Mouse (Mus musculus) megakaryocyte-erythroid progenitor cell, adult 5-6 weeks (primary cell): ENCODE data around the gene Exosc9. TPM values are rescaled to one million over a fixed set of nuclear protein-coding genes. Genes with fewer than 3 reads are reported as not detected.
"Not testable (repeated sequence)": the region's sequence is repeated elsewhere in the genome, so short reads cannot be mapped to it uniquely, and the experiment has no call there.

ENCODE experiments used
- ATAC-seq: replicated peaks from 2 replicates; pipeline ENCODE4 v1.8.0; 2016; ENCODE audit warnings: mild to moderate bottlenecking, inconsistent platforms; ENCODE audit not compliant: severe bottlenecking, poor library complexity, low FRiP score, low TSS enrichment
- total RNA-seq, 2 experiments: library from RNA; stranded (forward) in 1 of 2; stranded (reverse) in 1 of 2; fragments of 200-1000, 215-1000 nt in 1 of 2; fragments of >200 nt in 1 of 2; fragmentation: Nextera tagmentation in 1 of 2; gene quantifications; 2 replicates each; pipeline ENCODE4 v1.2.3; 2014 to 2017

The Exosc9 gene
- total RNA-seq, 2 experiments from 2014 or later = 68.1 to 135 TPM

DNA sequence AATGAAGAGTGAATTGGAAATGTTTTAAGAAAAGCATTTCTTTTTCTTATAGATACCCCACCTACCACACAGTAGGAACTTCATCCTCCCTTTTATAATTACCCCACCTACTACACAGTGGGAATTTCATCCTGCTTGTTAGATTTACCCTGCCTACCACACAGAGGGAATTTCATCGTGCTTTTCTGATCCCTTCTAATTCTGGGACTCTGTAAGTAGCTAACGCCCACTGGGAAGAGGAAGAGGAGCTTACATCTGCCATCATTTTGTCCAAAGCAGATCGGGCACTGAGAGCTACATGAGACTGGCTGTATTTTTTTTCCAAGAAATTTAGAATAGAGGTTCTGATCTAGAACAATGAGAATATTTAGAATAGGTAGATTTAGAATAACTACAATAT is 7.4 kb upstream of the Exosc9 start:
- ATAC-seq = no peak

DNA sequence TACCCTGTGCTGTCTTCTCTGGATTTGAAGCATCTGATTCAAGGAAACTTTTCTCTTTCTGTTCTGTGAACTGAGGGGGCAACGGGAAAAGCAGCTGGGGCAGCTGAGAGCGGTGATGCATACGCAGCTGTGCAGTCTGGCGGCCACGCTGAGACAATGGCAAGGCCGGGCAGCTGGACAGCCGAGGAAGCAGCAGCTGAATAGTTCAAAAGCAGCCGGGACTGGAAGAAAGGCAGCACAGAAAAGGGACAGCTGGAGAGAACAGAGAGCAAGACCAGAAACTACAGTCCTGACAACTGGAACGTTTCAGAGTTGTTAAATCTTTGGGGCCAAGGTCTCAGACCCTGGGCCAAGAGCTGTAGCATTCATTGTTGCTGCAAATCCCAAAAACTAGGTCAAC is 1.1 kb upstream of the Exosc9 start:
- ATAC-seq = no peak

DNA sequence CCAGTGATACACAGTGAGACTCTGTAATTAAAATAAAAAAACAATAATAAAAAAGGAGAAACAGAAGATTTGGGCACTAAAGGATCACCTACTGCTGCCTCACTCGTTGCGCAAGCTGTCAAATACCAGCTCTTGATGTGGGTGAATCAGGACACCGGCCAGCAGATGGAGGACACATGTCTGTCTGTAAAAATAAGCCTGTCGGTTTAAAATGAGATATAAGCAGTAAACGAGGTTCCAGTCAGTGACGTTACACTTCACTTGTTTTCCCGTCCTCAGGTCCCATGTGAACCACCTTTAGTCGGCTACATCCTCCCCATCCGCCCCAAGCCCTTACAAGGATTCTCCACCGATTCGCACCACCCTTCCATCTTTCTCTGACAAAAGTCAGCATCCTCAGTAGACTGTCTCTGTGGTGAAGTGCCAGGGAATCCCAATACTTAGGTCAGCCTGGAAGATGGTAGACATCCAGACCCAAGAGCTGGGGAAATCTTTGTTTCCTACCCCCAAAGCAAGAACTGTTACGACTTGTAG is 488 bp upstream of the Exosc9 start:
- peak; percentile 35 for ATAC-seq

DNA sequence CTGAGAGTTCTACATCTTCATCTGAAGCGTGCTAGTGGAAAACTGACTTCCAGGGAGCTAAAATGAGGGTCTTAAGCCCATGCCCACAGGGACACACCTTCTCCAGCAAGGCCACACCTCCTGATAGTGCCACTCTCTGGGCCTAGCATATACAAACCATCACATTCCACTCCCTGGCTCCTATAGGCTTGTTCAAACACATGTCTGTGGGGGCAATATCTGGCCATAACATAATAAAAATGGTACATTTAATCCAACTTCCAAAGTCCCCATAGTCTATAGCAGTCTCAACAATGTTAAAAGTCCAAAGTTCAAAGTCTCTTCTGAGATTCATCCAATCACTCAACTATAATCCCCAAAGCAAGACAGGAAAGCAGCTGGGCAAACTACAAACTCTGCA is 5.2 kb downstream of the Exosc9 start:
- no peak for ATAC-seq

DNA sequence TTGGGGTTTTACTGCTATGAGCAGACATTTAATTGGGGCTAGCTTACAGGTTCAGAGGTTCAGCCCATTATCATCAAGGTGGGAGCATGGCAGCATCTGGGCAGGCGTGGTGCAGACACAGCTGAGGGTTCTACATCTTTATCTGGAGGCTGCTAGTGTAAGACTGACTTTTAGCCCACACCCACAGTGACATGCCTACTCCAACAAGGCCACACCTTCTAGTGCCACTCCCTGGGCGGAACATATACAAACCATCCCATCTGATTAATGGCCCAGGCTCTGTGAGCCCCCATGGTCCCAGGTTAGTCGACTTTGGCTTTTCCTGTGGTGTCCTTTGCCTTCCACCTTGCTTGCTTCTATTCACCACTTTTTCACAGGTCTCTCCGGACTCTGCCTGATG is 7.2 kb downstream of the Exosc9 start:
- ATAC-seq = peak; percentile 83

DNA sequence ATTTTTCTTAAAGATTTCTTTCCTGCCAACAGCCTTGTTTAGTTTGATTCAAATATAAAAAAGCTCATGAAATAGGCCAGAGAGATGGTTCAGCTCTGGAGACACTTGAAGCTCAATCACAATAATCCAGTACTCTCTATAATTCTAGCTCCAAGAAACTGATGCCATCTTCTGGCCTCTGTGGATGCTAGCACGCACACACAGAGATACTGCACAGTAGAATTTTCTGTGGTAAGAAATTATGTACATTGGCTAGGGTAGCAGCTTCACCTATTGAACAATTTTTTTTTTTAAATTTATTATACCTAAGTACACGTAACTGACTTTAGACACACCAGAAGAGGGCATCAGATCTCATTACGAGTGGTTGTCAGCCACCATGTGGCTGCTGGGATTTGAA is 11.3 kb downstream of the Exosc9 start:
- no peak for ATAC-seq

DNA sequence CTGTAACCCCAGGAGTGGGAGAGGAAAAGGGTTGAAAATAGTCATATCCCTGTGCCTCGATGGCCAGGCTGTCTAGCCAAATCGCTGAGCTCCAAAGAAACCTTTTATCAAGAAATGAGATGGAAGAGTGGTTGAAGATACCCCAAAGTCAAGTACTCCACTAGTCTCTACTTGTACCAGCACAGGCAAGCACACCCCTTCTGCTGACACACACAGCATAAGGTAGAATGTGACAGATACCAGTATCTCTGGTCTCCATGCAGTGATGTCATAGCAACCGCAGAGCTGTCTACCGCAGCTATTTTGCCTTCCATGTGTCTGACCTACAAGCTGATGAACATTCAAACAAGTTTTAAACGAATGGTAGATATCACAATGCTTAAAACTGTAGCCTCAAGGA is 17.4 kb downstream of the Exosc9 start:
- ATAC-seq = peak; percentile 73

DNA sequence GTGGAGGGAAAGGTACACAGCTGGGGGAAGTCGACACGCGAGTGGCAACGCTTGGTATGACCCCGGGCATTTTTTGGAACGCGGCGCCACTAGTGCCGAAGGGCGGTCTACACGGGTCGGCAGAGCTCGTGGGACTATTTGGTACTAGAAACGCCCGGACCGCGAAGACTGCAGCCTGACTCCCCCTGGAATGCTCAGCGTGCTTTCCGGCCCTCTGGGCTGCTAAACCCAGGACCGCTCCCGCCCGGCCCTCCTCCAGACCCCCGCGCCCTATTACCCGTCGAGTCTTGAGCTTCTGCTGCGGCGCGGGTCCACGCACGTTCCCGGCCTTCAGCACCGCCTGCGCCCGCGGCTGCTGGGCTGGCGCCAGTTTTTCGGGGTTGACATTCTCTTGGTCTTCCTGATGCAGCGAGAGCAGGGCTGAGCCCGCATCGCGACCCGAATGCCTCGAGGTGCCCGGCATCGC is 19.0 kb downstream of the Exosc9 start:
- ATAC-seq = peak; percentile 2; the same call in 1 of the 2 replicates

DNA sequence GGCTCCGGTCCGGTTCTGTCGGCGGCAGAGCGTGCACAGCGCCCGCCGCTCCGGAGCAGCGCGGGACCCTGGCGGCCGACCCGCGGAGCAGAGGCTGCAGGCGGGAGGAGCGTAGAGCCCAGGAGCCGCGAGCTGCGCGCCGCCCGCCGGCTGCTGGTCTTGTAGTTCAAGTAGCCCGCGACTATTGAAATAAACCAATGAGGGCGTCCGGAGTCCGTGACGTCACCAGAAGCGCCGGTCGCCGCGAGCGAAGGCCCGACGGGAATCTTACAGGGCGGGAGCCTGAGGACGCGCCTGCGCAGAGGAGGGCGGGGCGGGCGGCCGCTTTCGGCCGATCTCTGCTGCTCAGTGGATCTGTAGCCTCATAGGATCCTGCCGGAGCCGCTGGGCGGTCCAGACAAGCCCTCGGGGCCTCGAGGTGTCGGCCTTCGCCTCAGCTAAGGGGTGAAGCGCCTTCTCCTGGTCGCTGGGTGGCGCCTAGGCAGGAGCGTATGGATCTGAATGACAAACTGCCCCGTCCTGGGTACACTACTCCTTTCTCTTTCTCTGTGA is 19.5 kb downstream of the Exosc9 start, which contains the start of gene Ccna2:
Gene Ccna2 (minus strand): TSS at position 324 of the 552 bp plus-strand sequence.
- peak; percentile 95 for ATAC-seq

DNA sequence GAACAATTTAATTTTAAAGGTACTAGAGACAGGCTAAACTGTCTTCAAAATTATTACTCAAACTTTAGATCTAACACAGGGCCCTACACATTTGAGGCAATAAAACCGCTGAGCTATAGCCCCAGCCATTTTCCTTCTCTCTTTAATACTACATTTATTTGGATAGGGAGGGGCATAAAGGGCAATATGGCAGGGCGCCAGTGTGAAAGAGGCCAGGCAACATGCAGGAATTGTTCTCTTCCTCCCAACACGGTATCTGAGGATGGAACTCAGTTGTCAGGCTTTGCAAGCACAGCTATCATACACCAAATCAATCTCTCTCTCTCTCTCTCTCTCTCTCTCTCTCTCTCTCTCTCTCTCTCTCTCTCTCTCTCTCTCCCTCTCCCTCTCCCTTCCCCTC is 46.4 kb downstream of the Exosc9 start:
- no peak for ATAC-seq

DNA sequence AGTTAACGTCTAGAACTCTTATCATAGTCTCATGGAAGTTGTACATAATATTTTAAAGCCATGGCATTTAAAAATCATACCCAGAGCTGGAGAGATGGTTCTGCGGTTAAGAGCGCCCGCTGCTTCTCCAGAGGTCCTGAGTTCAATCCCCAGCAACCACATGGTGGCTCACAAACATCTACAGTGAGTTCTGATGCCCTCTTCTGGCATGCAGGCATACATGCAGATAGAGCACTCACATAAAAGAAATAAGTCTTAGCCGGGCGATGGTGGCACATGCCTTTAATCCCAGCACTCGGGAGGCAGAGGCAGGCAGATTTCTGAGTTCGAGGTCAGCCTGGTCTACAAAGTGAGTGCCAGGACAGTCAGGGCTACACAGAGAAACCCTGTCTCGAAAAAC is 47.4 kb downstream of the Exosc9 start:
- ATAC-seq = not testable (repeated sequence)

DNA sequence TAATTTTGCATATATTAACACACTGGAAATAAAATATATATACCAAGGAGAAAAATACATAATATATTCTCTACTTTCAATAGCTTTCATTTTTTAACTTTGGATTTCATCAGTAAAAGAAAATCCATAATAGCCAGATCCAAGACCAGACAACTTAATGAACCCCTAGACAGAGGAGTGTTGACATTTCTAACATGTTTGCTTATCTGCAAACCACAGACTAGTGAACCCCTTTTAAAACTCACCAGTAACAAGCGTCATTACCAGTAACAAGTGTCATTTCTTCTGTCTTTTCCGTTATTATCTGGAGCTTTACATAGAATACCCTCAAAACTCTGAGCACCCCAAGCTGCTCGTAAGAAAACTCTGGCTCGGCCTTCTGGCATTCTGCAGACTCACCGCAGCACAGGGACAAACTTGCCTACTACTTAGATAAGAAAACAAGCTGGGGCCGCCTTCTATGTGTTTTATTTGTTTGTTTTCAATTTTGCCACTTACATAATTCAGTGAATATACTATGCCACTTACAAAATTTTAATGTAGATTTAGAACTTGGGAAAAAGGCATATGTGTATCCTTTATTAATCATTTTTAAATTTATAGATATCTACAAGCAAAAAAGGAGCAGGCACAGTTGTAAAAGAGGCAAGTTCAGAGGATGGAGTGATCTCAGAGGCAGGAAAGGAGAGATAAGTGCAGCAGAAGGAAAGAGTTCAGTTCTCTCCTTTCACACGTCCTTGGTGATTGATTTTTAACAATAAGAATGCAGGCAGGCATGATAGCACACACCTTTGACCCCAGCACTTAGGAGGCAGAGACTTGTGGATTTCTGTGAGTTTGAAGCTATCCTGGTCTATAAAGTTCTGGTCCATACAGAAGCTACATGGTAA is 53.7 kb downstream of the Exosc9 start:
- peak; percentile 86 for ATAC-seq

DNA sequence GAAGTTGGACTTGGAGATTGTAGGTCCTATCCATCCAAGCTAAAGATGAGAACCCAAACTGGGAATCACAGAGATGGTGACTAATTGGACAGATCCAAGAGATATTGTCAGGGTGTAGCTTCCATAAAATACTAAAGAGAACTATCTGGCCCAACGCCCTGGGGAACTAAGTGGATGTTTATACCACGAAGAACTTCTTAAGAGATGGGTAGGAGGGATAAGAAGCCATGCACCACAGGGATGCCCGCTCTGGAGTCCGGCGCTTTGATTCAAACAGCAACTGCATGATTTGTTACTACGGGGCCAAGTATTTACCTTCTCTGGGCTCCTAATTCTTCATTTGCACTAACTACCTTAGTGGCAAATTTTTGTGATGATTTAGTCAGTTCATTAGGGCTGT is 60.3 kb downstream of the Exosc9 start:
- no peak for ATAC-seq

DNA sequence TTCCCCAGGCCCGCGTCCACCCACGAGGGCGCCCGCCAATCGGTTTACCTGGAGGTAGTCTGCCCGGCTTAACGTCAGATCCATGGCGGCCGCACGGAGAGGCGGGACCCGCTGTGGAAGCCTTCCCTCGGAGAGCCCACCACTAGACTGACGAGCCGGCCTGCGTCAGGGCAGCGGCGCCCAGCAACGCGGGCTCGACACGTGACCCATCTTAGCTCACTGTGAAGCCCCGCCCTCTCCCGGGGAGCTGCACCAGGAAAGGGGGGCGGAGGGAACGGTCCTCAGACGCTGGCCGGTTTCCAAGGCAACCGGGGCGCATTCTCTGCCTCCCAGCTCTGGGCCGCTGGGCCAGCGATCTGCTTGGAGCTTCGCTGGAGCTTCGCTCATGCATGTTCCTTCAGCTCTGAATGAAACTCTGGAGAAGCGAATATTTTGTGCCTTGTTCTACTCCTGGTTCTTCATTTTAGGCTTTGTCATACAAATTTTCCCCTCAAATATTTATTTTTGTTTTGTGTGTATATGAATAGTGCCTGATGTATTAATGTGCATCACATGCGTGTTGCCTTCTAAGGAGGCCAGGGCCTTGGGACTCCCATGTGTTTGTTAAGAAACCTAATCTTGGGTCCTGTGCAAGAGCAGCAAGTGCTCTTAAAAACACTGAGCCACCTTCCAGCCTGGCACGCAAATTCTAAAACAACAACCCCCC is 60.9 kb downstream of the Exosc9 start, which contains the start of gene Bbs7:
Gene Bbs7 (minus strand): TSS at position 276 of the 706 bp plus-strand sequence.
- peak; percentile 99 for ATAC-seq

DNA sequence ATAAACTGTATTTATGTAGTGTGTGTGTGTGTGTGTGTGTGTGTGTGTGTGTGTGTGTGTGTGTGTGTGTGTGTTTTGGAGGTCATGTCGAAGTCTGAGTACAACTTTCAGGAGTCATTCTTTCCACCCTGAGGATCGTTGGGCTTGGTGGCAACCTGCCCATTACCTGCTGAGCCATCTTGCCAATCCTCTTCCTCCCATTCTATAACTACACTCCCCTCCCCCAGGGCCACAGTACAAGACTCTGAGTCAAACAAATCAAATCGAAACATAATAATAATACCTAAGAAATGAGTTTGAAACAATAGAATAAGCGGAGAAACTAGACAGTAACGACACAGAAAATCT is 61.5 kb downstream of the Exosc9 start:
- no peak for ATAC-seq

Other genes with a start within 250 kb of the Exosc9 start
- gene Anxa5, start 76.7 kb upstream of the Exosc9 start, total RNA-seq (2014; fragmentation: Nextera tagmentation) = 7.1 and 9.9 TPM in 2 replicates
- 16.3 and 26.3 TPM in 2 replicates for gene Anxa5, start 76.7 kb upstream of the Exosc9 start, total RNA-seq (2017)
- 1.1 TPM in 1 of 2 replicates, not detected in the other for gene 1810062G17Rik, start 76.7 kb upstream of the Exosc9 start, total RNA-seq (2014; fragmentation: Nextera tagmentation)
- gene 1810062G17Rik, start 76.7 kb upstream of the Exosc9 start, total RNA-seq (2017) = 3.0 TPM in 1 of 2 replicates, not detected in the other
- gene Gm11549, start 30.8 kb upstream of the Exosc9 start, total RNA-seq (2014; fragmentation: Nextera tagmentation) = not detected in 2 replicates
- not detected in 2 replicates for gene Gm11549, start 30.8 kb upstream of the Exosc9 start, total RNA-seq (2017)
- gene Ccna2, start 19.5 kb downstream of the Exosc9 start, total RNA-seq (2014; fragmentation: Nextera tagmentation) = 167 and 202 TPM in 2 replicates
- gene Ccna2, start 19.5 kb downstream of the Exosc9 start, total RNA-seq (2017) = 173 and 226 TPM in 2 replicates
- 2.4 and 3.4 TPM in 2 replicates for gene Bbs7, start 60.9 kb downstream of the Exosc9 start, total RNA-seq (2014; fragmentation: Nextera tagmentation)
- 3.7 and 4.7 TPM in 2 replicates for gene Bbs7, start 60.9 kb downstream of the Exosc9 start, total RNA-seq (2017)
- gene Trpc3, start 137.6 kb downstream of the Exosc9 start, total RNA-seq (2014; fragmentation: Nextera tagmentation) = not detected in 2 replicates
- gene Trpc3, start 137.6 kb downstream of the Exosc9 start, total RNA-seq (2017) = not detected in 2 replicates